24 mouse cellular contexts compared by ENCODE assay signal in the genomic region with DNA sequence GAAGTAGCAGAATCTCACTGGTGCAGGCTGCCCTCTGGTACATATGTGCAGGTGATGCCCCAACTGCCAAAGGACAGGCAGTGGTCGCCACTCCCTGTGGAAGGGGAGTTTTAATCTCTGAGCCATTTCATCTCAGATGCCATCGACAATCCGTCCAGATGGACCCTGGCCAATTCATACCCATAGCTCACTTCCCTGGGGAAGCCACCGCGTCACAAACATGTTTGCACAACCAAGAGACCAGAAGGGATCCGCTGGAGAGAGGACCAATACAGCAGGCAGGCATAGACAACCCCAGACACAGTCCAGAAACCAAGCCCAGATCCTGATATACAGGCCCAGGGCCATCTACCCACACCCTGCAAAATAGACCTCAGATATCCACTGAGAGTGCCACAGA. TPM values are rescaled to one million over a fixed set of nuclear protein-coding genes. Genes with fewer than 3 reads are reported as not detected.
"Had no signal": no experiment of that assay in that cellular context is flagged by ENCODE, and none has a peak within 500 bp of the region (broad histone marks: within the 10 kb centered on the region; RNA-seq: fewer than 3 reads in every experiment).

No protein-coding gene starts in this region.

- H3K9ac ChIP-seq: limb, embryonic 13.5 days; liver, embryonic 12.5 days; liver, embryonic 15.5 days; lung, embryonic 15.5 days; neural tube, embryonic 12.5 days; neural tube, embryonic 15.5 days; stomach, embryonic 15.5 days had no signal

- H3K9me3 ChIP-seq: limb, embryonic 10.5 days; limb, embryonic 13.5 days; liver, embryonic 12.5 days; liver, embryonic 15.5 days; lung, embryonic 15.5 days; megakaryocyte, embryonic 14.5 days; neural tube, embryonic 12.5 days; neural tube, embryonic 15.5 days; stomach, embryonic 15.5 days had no signal

- DNase-seq: kidney, adult 2 months; kidney, postnatal 14 days; kidney, postnatal 4 days; liver; lung, adult 18-20 months; lung, postnatal 10 days; lung, postnatal 36 days; right cerebral cortex, adult 18-20 months; right cerebral cortex, postnatal 14 days; right cerebral cortex, postnatal 4 days; thymus, postnatal 25 days had no signal

- H3K4me3 ChIP-seq: limb, embryonic 10.5 days; limb, embryonic 13.5 days; liver, embryonic 12.5 days; liver, embryonic 15.5 days; lung, embryonic 15.5 days; megakaryocyte, embryonic 14.5 days; neural tube, embryonic 12.5 days; neural tube, embryonic 15.5 days; stomach, embryonic 15.5 days had no signal

- H3K4me2 ChIP-seq: limb, embryonic 13.5 days; liver, embryonic 12.5 days; liver, embryonic 15.5 days; lung, embryonic 15.5 days; neural tube, embryonic 12.5 days; neural tube, embryonic 15.5 days; stomach, embryonic 15.5 days had no signal

- H3K27ac ChIP-seq: limb, embryonic 10.5 days; limb, embryonic 13.5 days; liver, embryonic 12.5 days; liver, embryonic 15.5 days; lung, embryonic 15.5 days; neural tube, embryonic 12.5 days; neural tube, embryonic 15.5 days; stomach, embryonic 15.5 days had no signal

- H3K4me1 ChIP-seq: liver, embryonic 12.5 days; liver, embryonic 15.5 days; lung, embryonic 15.5 days had no signal

- ATAC-seq: intestine, postnatal 0 days; liver, embryonic 12.5 days had no signal

RNA-seq across cellular contexts. Expression of a gene that starts 13.8 kb away (rescaled TPM):
- polyA plus RNA-seq: intestine, embryonic 14.5 days; intestine, postnatal 0 days; kidney, adult 2 months; kidney, embryonic 16.5 days; limb, embryonic 10.5 days; limb, embryonic 13.5 days; liver, embryonic 12.5 days; liver, embryonic 15.5 days; lung, embryonic 15.5 days; stomach, embryonic 15.5 days; thymus, postnatal 0 days had no signal

RNA-seq across cellular contexts. Expression of a gene that starts 33.3 kb away (rescaled TPM):
- polyA plus RNA-seq: liver, embryonic 12.5 days had no signal
